Mouse (Mus musculus) midbrain, embryonic 10.5 days (tissue): ENCODE data around the gene Coq5. TPM values are rescaled to one million over a fixed set of nuclear protein-coding genes. Genes with fewer than 3 reads are reported as not detected.

Experiments
- DNase-seq: peaks from one replicate; pipeline ENCODE4 v3.0.0-alpha.2; 2017; ENCODE audit warnings: low spot score
- H3K27ac ChIP-seq: fragments of 300-500 bp; sonication (generic); replicated peaks from 2 replicates; pipeline ENCODE4 v1.5.1; 2016; ENCODE audit warnings: mild to moderate bottlenecking
- H3K27me3 ChIP-seq: fragments of 300-500 bp; sonication (generic); 2 replicates; pipeline ENCODE4 v1.6.1; 2016; ENCODE audit warnings: low read depth, mild to moderate bottlenecking; ENCODE audit not compliant: poor library complexity, severe bottlenecking
- H3K36me3 ChIP-seq: fragments of 300-500 bp; sonication (generic); 2 replicates; pipeline ENCODE4 v1.6.1; 2016; ENCODE audit warnings: mild to moderate bottlenecking, moderate library complexity
- H3K4me1 ChIP-seq: fragments of 300-500 bp; sonication (generic); 2 replicates; pipeline ENCODE4 v1.6.1; 2016
- H3K4me3 ChIP-seq: fragments of 300-500 bp; sonication (generic); 2 replicates; pipeline ENCODE4 v1.5.1; 2016; ENCODE audit warnings: mild to moderate bottlenecking, moderate library complexity
- H3K9me3 ChIP-seq: fragments of 300-500 bp; sonication (generic); replicated peaks from 2 replicates; pipeline ENCODE4 v1.6.1; 2016; ENCODE audit warnings: mild to moderate bottlenecking
- WGBS: fragments of 180-500 bp; shearing (Covaris S2); methylation state at CpG from one replicate; pipeline ENCODE4 v1.1.7; 2016; 5-methylcytosine and 5-hydroxymethylcytosine counted together
- polyA plus RNA-seq: library from polyadenylated mRNA; unstranded; fragments of >200 nt; fragmentation: Nextera tagmentation; extraction: Ambion mirVana; gene quantifications from 2 replicates; pipeline ENCODE4 v1.2.1, GENCODE M21; 2016

The Coq5 gene
- polyA plus RNA-seq, 1 experiment from 2014 or later: 57.3 TPM

- Histone ChIP-seq H3K27ac (peak within 1 kb of the TSS; percentile 98), H3K9me3 (no peaks in the 10 kb centered on the region), H3K4me1 (peaks cover 37% of the 10 kb centered on the region), H3K36me3 (peaks cover 34% of the 10 kb centered on the region), H3K27me3 (no peaks in the 10 kb centered on the region), H3K4me3 (peak within 1 kb of the TSS; percentile 79)
- under 1% methylated on average over 92 of the region's 97 CpGs for WGBS
- DNase-seq: peak; percentile 95
Measured at GRCm38 (mm10) chr5:115326875-115327609, 47.6 kb downstream of the Coq5 start, which contains the start of gene Srsf9. Gene Srsf9, plus strand, starts transcription at chr5:115327177.

- Histone ChIP-seq H3K36me3 (peaks cover 42% of the 10 kb centered on the region), H3K27ac (peak overlapping the region; percentile 98), H3K4me3 (peak overlapping the region; percentile 79), H3K4me1 (peaks cover 37% of the 10 kb centered on the region), H3K9me3 (no peaks in the 10 kb centered on the region), H3K27me3 (no peaks in the 10 kb centered on the region)
- WGBS: 1% methylated on average over 53 of the region's 55 CpGs
- DNase-seq: no peak
Measured at GRCm38 (mm10) chr5:115327610-115328548, 48.4 kb downstream of the Coq5 start.

- Histone ChIP-seq H3K27ac (no peak overlapping the region), H3K4me1 (peaks cover 33% of the 10 kb centered on the region), H3K4me3 (no peak overlapping the region), H3K9me3 (no peaks in the 10 kb centered on the region), H3K27me3 (no peaks in the 10 kb centered on the region), H3K36me3 (peaks cover 73% of the 10 kb centered on the region)
- no peak for DNase-seq
- 94% methylated on average over 9 of the region's 9 CpGs for WGBS
Measured at GRCm38 (mm10) chr5:115330955-115331354, 51.5 kb downstream of the Coq5 start.

- 96% methylated on average over 3 of the region's 3 CpGs for WGBS
- H3K9me3 ChIP-seq: no peaks in the 10 kb centered on the region
- peaks cover 93% of the 10 kb centered on the region for H3K36me3 ChIP-seq
- no peak overlapping the region for H3K4me3 ChIP-seq
- no peak overlapping the region for H3K27ac ChIP-seq
- no peaks in the 10 kb centered on the region for H3K27me3 ChIP-seq
- peaks cover 15% of the 10 kb centered on the region for H3K4me1 ChIP-seq
- no peak for DNase-seq
Measured at GRCm38 (mm10) chr5:115333626-115334025, 54.2 kb downstream of the Coq5 start.

GRCm38 (mm10) chr5:115340007-115340406, 60.5 kb downstream of the Coq5 start:
- WGBS: 46% methylated on average over 7 of the region's 7 CpGs
- no peak for DNase-seq
- peak overlapping the region; percentile 90 for H3K4me3 ChIP-seq
- H3K36me3 ChIP-seq: peaks cover 60% of the 10 kb centered on the region
- no peaks in the 10 kb centered on the region for H3K27me3 ChIP-seq
- no peaks in the 10 kb centered on the region for H3K9me3 ChIP-seq
- no peak overlapping the region for H3K27ac ChIP-seq
- H3K4me1 ChIP-seq: peaks cover 32% of the 10 kb centered on the region

- Histone ChIP-seq H3K4me1 (peaks cover 32% of the 10 kb centered on the region), H3K27ac (peak within 1 kb of the TSS; percentile 95), H3K36me3 (peaks cover 60% of the 10 kb centered on the region), H3K27me3 (no peaks in the 10 kb centered on the region), H3K4me3 (peak within 1 kb of the TSS; percentile 90), H3K9me3 (no peaks in the 10 kb centered on the region)
- DNase-seq: peak; percentile 92
- under 1% methylated on average over 62 of the region's 62 CpGs for WGBS
Measured at GRCm38 (mm10) chr5:115340577-115341313, 61.3 kb downstream of the Coq5 start, which contains the start of the genes Gatc and Triap1. Gene Gatc, minus strand, starts transcription at chr5:115341178. Gene Triap1, plus strand, starts transcription at chr5:115341225.

- no peak for DNase-seq
- H3K27me3 ChIP-seq: no peaks in the 10 kb centered on the region
- no peaks in the 10 kb centered on the region for H3K9me3 ChIP-seq
- 14% methylated on average over 36 of the region's 36 CpGs for WGBS
- peaks cover 60% of the 10 kb centered on the region for H3K36me3 ChIP-seq
- H3K4me3 ChIP-seq: peak overlapping the region; percentile 90
- H3K27ac ChIP-seq: peak overlapping the region; percentile 95
- H3K4me1 ChIP-seq: peaks cover 32% of the 10 kb centered on the region
Measured at GRCm38 (mm10) chr5:115341314-115342165, 62.1 kb downstream of the Coq5 start.

Other genes with a start within 250 kb of the Coq5 start
- gene Gm10401, start 181.4 kb upstream of the Coq5 start, polyA plus RNA-seq: 23.5 and 25.4 TPM in 2 replicates
- gene Acads, start 160.3 kb upstream of the Coq5 start, polyA plus RNA-seq: 60.0 and 65.2 TPM in 2 replicates
- gene Unc119b, start 144.7 kb upstream of the Coq5 start, polyA plus RNA-seq: 66.7 and 68.7 TPM in 2 replicates
- gene Mlec, start 121.5 kb upstream of the Coq5 start, polyA plus RNA-seq: 56.5 and 69.5 TPM in 2 replicates
- gene Cabp1, start 85.3 kb upstream of the Coq5 start, polyA plus RNA-seq: 1.2 and 1.3 TPM in 2 replicates
- 104 and 113 TPM in 2 replicates for gene Pop5, start 43.8 kb upstream of the Coq5 start, polyA plus RNA-seq
- gene Rnf10, start 6.8 kb upstream of the Coq5 start, polyA plus RNA-seq: 133 and 134 TPM in 2 replicates
- 1,606 and 1,767 TPM in 2 replicates for gene Dynll1, start 21.3 kb downstream of the Coq5 start, polyA plus RNA-seq
- gene Srsf9, start 47.5 kb downstream of the Coq5 start, polyA plus RNA-seq: 396 and 421 TPM in 2 replicates
- 36.9 and 41.3 TPM in 2 replicates for gene Gatc, start 61.5 kb downstream of the Coq5 start, polyA plus RNA-seq
- gene Triap1, start 61.6 kb downstream of the Coq5 start, polyA plus RNA-seq: 56.4 and 60.8 TPM in 2 replicates
- 861 and 874 TPM in 2 replicates for gene Cox6a1, start 69.3 kb downstream of the Coq5 start, polyA plus RNA-seq
- 190 and 232 TPM in 2 replicates for gene Msi1, start 149.9 kb downstream of the Coq5 start, polyA plus RNA-seq
- 0.41 and 0.62 TPM in 2 replicates for gene Pla2g1b, start 186.6 kb downstream of the Coq5 start, polyA plus RNA-seq
- 15.2 and 17.0 TPM in 2 replicates for gene Sirt4, start 205.1 kb downstream of the Coq5 start, polyA plus RNA-seq
- 27.9 and 28.9 TPM in 2 replicates for gene Pxn, start 227.0 kb downstream of the Coq5 start, polyA plus RNA-seq